Mouse (Mus musculus) small intestine, adult 2 months (tissue): ENCODE results near the gene Trub1. TPM values are rescaled to one million over a fixed set of nuclear protein-coding genes. Genes with fewer than 3 reads are reported as not detected.

Experiments used
- H3K27ac ChIP-seq: fragments of 200-500 bp; 2 replicates; pipeline ENCODE4 v1.5.1; 2012; ENCODE audit warnings: low read depth, low read length, control low read depth, inconsistent platforms; ENCODE audit not compliant: insufficient read depth
- H3K27me3 ChIP-seq: fragments of 200-500 bp; 2 replicates; pipeline ENCODE4 v1.6.1; 2012; ENCODE audit warnings: mild to moderate bottlenecking, moderate library complexity, low read length, inconsistent platforms; ENCODE audit not compliant: control insufficient read depth, insufficient read depth
- H3K36me3 ChIP-seq: fragments of 200-500 bp; 2 replicates; pipeline ENCODE4 v1.6.1; 2012; ENCODE audit warnings: mild to moderate bottlenecking, low read length, control low read depth, inconsistent platforms; ENCODE audit not compliant: control insufficient read depth, insufficient read depth
- H3K4me1 ChIP-seq: fragments of 200-500 bp; 2 replicates; pipeline ENCODE4 v1.6.1; 2012; ENCODE audit warnings: low read length, inconsistent platforms, mixed read lengths; ENCODE audit not compliant: control insufficient read depth, insufficient read depth, insufficient read length
- H3K4me3 ChIP-seq: fragments of 200-500 bp; 2 replicates; pipeline ENCODE4 v1.5.1; 2012; ENCODE audit warnings: low read depth, mild to moderate bottlenecking, control low read depth, inconsistent platforms, low read length, moderate library complexity
- CTCF ChIP-seq: fragments of 200-500 bp; IDR thresholded peaks from 2 replicates; pipeline ENCODE4 v1.5.1; 2012; ENCODE audit warnings: low read depth, mild to moderate bottlenecking, control low read depth, inconsistent platforms, low read length, moderate library complexity, mixed read lengths; ENCODE audit not compliant: insufficient replicate concordance, insufficient read length; ENCODE audit errors: extremely low read depth
- POLR2A ChIP-seq: fragments of 200-500 bp; IDR thresholded peaks from 2 replicates; pipeline ENCODE4 v1.6.1; 2012; ENCODE audit warnings: low read depth, mild to moderate bottlenecking, control low read depth, inconsistent platforms, low read length, moderate library complexity
- WGBS: fragments of 180-500 bp; shearing (Covaris S2); methylation state at CpG from one replicate; pipeline ENCODE4 v1.1.7; 2018; 5-methylcytosine and 5-hydroxymethylcytosine counted together
- polyA plus RNA-seq: library from polyadenylated mRNA; depleted of rRNA; stranded (reverse); fragments of >200 nt; gene quantifications from 2 replicates; pipeline ENCODE4 v1.2.3, GENCODE M21; 2012

Gene Trub1
- polyA plus RNA-seq, 1 experiment: 1.6 TPM

- no peaks in the 10 kb centered on the region for H3K27me3 ChIP-seq
- 28% methylated on average over 8 of the region's 8 CpGs for WGBS
- no peak overlapping the region for H3K4me3 ChIP-seq
- H3K27ac ChIP-seq: no peak overlapping the region
- no peak for TF ChIP-seq CTCF
- no peak for TF ChIP-seq POLR2A
- no peaks in the 10 kb centered on the region for H3K36me3 ChIP-seq
- peaks cover 5% of the 10 kb centered on the region; the same call in 1 of the 2 replicates for H3K4me1 ChIP-seq
These were observed 9.6 kb upstream of the Trub1 start for GRCm38 (mm10) chr19:57442936-57443657.

- Histone ChIP-seq H3K27me3 (no peaks in the 10 kb centered on the region), H3K4me1 (peaks cover 5% of the 10 kb centered on the region; the same call in 1 of the 2 replicates), H3K36me3 (no peaks in the 10 kb centered on the region), H3K27ac (no peak overlapping the region), H3K4me3 (no peak overlapping the region)
- WGBS: 71% methylated on average over 5 of the region's 5 CpGs
- no peak for TF ChIP-seq CTCF
- no peak for TF ChIP-seq POLR2A
These were observed 7.7 kb upstream of the Trub1 start for GRCm38 (mm10) chr19:57445049-57445448.

- Histone ChIP-seq H3K36me3 (no peaks in the 10 kb centered on the region), H3K4me1 (no peaks in the 10 kb centered on the region), H3K4me3 (no peak overlapping the region), H3K27me3 (no peaks in the 10 kb centered on the region), H3K27ac (no peak overlapping the region)
- TF ChIP-seq CTCF: no peak
- TF ChIP-seq POLR2A: no peak
- WGBS: 62% methylated on average over 1 of the region's 1 CpGs
These were observed 1.9 kb upstream of the Trub1 start for GRCm38 (mm10) chr19:57450849-57451248.

- 94% methylated on average over 4 of the region's 4 CpGs for WGBS
- H3K4me3 ChIP-seq: no peak overlapping the region
- H3K36me3 ChIP-seq: no peaks in the 10 kb centered on the region
- H3K27ac ChIP-seq: no peak overlapping the region
- TF ChIP-seq POLR2A (no peak), CTCF (no peak)
- no peaks in the 10 kb centered on the region for H3K4me1 ChIP-seq
- no peaks in the 10 kb centered on the region for H3K27me3 ChIP-seq
These were observed 950 bp upstream of the Trub1 start for GRCm38 (mm10) chr19:57451762-57452161.

GRCm38 (mm10) chr19:57453218-57453600 lies 497 bp downstream of the Trub1 start:
- TF ChIP-seq POLR2A (no peak), CTCF (no peak)
- H3K4me3 ChIP-seq: peak overlapping the region; percentile 75
- 3% methylated on average over 6 of the region's 6 CpGs for WGBS
- H3K4me1 ChIP-seq: no peaks in the 10 kb centered on the region
- H3K27me3 ChIP-seq: no peaks in the 10 kb centered on the region
- no peak overlapping the region for H3K27ac ChIP-seq
- H3K36me3 ChIP-seq: no peaks in the 10 kb centered on the region

- 96% methylated on average over 25 of the region's 25 CpGs for WGBS
These were observed 2.7 kb downstream of the Trub1 start for GRCm38 (mm10) chr19:57455286-57455960.

GRCm38 (mm10) chr19:57457075-57457474 lies 4.4 kb downstream of the Trub1 start:
- H3K27ac ChIP-seq: no peak overlapping the region
- TF ChIP-seq POLR2A: no peak
- peak; percentile 52; the same call in 1 of the 2 replicates for TF ChIP-seq CTCF
- no peaks in the 10 kb centered on the region for H3K27me3 ChIP-seq
- peaks cover 3% of the 10 kb centered on the region; the same call in 1 of the 2 replicates for H3K36me3 ChIP-seq
- H3K4me1 ChIP-seq: no peaks in the 10 kb centered on the region
- no peak overlapping the region for H3K4me3 ChIP-seq
- WGBS: 70% methylated on average over 2 of the region's 2 CpGs

More at GRCm38 (mm10) chr19:57455286-57455960, 2.7 kb downstream of the Trub1 start:
- Histone ChIP-seq H3K27me3 (no peaks in the 10 kb centered on the region), H3K36me3 (0 out of 2 replicates have a peak, but pooled peaks cover 3% of the 10 kb centered on the region), H3K27ac (no peak overlapping the region), H3K4me3 (no peak overlapping the region), H3K4me1 (no peaks in the 10 kb centered on the region)
- TF ChIP-seq POLR2A: no peak
- TF ChIP-seq CTCF: no peak
